Mouse (Mus musculus) midbrain, embryonic 12.5 days (tissue): ENCODE measurements around the gene Gtf2f2. TPM values are rescaled to one million over a fixed set of nuclear protein-coding genes. Genes with fewer than 3 reads are reported as not detected.

Experiments used
- ATAC-seq: fragments of 200-750 bp; cut with Nextera tagmentation; 2 replicates; pipeline ENCODE4 v1.8.0; 2017; ENCODE audit warnings: low read depth, moderate TSS enrichment, moderate library complexity; ENCODE audit not compliant: low FRiP score
- H3K27ac ChIP-seq: fragments of 300-500 bp; sonication (generic); replicated peaks from 2 replicates; pipeline ENCODE4 v1.5.1; 2016; ENCODE audit warnings: mild to moderate bottlenecking
- H3K27me3 ChIP-seq: fragments of 300-500 bp; sonication (generic); 2 replicates; pipeline ENCODE4 v1.6.1; 2016; ENCODE audit warnings: mild to moderate bottlenecking
- H3K36me3 ChIP-seq: fragments of 300-500 bp; sonication (generic); 2 replicates; pipeline ENCODE4 v1.6.1; 2016
- H3K4me1 ChIP-seq: fragments of 300-500 bp; sonication (generic); 2 replicates; pipeline ENCODE4 v1.6.1; 2016
- H3K4me2 ChIP-seq: fragments of 300-500 bp; sonication (generic); replicated peaks from 2 replicates; pipeline ENCODE4 v1.6.1; 2016; ENCODE audit warnings: mild to moderate bottlenecking, moderate library complexity
- H3K4me3 ChIP-seq: fragments of 300-500 bp; sonication (generic); 2 replicates; pipeline ENCODE4 v1.5.1; 2016; ENCODE audit warnings: mild to moderate bottlenecking
- H3K9ac ChIP-seq: fragments of 300-500 bp; sonication (generic); replicated peaks from 2 replicates; pipeline ENCODE4 v1.6.1; 2016; ENCODE audit warnings: mild to moderate bottlenecking, moderate library complexity
- H3K9me3 ChIP-seq: fragments of 300-500 bp; sonication (generic); 2 replicates; pipeline ENCODE4 v1.6.1; 2016; ENCODE audit warnings: mild to moderate bottlenecking
- WGBS: fragments of 180-500 bp; shearing (Covaris S2); methylation state at CpG from one replicate; pipeline ENCODE4 v1.1.7; 2016; 5-methylcytosine and 5-hydroxymethylcytosine counted together
- polyA plus RNA-seq: library from polyadenylated mRNA; unstranded; fragments of >200 nt; fragmentation: Nextera tagmentation; extraction: Ambion mirVana; gene quantifications from 2 replicates; pipeline ENCODE4 v1.2.1, GENCODE M21; 2016

The Gtf2f2 gene
- polyA plus RNA-seq, 1 experiment from 2014 or later: 48.9 TPM

DNA sequence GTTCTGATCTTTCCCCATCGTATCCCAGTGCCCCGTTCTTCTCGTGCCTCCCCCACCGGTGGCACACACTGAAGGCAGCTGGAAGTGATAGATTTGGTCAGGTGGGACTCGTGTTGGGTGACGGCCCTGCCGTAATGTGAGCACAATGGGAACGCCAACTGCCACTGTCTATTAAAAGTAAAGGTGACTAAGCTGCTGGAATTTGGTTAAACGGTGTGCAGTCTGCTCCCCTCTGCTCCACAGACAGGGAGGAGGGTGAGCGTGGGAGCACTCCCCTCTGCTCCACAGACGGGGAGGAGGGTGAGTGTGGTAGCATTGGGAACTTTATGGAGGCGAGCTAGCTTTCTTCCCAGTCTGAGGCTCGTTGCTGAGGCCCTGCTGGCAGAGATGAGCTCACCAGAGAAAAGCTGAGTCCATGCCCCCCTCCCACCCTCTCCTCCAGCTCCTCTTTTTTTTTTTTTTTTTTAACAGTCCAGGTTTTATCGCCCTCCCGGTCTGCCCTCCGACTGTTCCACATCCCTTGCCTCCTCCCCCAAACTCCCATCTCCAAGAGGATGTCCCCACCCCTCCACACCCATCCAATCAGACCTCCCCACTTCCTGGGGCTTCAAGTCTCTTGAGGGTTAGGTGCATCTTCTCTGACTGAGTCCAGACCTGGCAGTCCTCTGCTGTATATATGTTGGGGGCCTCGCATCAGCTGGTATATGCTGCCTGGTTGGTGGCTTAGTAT lies 155.2 kb downstream of the Gtf2f2 start:
- Histone ChIP-seq H3K4me2 (no peak overlapping the region), H3K9me3 (no peaks in the 10 kb centered on the region), H3K36me3 (peaks cover 19% of the 10 kb centered on the region), H3K4me3 (no peak overlapping the region), H3K4me1 (peaks cover 5% of the 10 kb centered on the region; the same call in 1 of the 2 replicates), H3K9ac (no peak overlapping the region), H3K27ac (no peak overlapping the region), H3K27me3 (no peaks in the 10 kb centered on the region)
- no peak for ATAC-seq
- WGBS: 66% methylated on average over 17 of the region's 17 CpGs

DNA sequence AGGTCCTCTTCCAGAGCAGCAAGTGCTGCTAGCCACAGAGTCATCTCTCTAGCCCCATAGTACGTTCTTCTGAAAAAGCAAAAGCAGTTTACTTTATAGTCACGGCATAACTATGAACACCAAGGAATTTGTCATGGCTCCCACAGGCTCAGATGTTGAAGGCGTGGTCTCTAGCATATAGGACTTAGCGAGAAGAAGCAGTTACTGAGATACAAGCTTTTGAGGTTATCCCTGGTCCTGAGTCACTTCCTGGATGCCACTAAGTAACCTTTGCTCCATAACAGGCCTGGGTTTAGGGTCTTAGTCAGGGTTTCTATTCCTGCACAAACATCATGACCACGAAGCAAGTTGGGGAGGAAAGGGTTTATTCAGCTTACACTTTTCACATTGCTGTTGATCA lies 158.6 kb downstream of the Gtf2f2 start:
- no peak for ATAC-seq
- Histone ChIP-seq H3K36me3 (peaks cover 50% of the 10 kb centered on the region), H3K27ac (no peak overlapping the region), H3K4me1 (peaks cover 29% of the 10 kb centered on the region), H3K9ac (no peak overlapping the region), H3K9me3 (no peaks in the 10 kb centered on the region), H3K27me3 (no peaks in the 10 kb centered on the region), H3K4me3 (no peak overlapping the region), H3K4me2 (no peak overlapping the region)
- WGBS: 95% methylated on average over 5 of the region's 5 CpGs

DNA sequence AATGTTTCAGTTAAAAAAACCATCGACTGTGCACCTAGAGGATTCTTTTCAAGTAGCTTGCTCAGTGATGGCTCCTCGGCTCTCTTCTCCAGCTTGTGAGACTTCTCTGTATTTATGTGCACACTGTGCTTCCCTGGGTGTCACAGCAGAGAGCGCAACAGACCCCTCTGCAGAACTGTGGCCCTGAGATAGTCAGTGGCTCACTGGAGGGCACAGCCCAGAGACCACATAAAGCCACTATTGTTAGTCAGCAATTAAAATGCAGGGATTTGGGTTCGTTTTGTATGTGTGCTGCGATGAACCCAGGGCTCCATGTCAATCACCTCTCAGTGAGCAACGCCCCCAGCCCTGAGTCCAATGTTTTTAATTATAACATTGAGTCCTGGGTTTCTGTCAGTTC lies 159.8 kb downstream of the Gtf2f2 start:
- 38% methylated on average over 6 of the region's 6 CpGs for WGBS
- Histone ChIP-seq H3K27ac (peak overlapping the region; percentile 39; the same call in 1 of the 2 replicates), H3K4me2 (no peak overlapping the region), H3K4me3 (no peak overlapping the region), H3K36me3 (peaks cover 55% of the 10 kb centered on the region), H3K9me3 (no peaks in the 10 kb centered on the region), H3K27me3 (no peaks in the 10 kb centered on the region), H3K9ac (no peak overlapping the region), H3K4me1 (peaks cover 34% of the 10 kb centered on the region)
- ATAC-seq: peak; percentile 76; the same call in 1 of the 2 replicates

DNA sequence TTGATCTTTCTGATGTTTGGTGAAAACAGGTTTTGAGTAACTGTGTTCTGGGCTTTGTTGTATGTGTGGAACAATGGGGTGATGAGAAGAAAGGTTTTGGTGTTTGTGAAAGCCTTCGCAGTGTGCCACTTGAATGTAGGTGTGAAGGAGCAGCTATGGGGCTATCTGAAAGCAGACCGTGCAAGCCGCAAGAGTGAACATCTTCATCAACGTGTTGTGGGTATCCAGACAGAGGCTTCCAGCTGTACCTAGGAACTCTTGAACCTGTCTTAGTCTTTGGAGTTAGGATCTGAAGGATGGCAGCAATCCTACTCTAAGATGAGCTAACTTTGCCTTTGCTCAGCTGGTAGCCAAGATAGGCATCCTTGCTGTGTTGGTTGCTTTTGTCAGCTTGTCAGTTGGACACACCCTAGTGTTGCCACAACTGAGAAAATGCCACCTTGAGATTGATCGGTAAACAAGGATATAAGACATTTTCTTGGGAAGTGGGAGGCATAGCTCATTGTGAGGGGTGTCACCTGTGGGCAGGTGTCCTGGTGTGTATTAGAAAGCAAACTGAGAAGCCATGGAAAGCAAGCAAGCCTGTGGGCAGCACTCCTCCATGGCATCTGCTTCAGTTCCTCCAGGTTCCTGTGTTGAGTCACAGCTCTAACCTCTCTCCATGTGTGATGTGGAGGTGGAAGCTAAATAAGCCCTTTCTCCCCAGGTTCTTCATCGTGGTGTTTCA lies 160.7 kb downstream of the Gtf2f2 start:
- H3K9me3 ChIP-seq: no peaks in the 10 kb centered on the region
- H3K9ac ChIP-seq: no peak overlapping the region
- peaks cover 55% of the 10 kb centered on the region for H3K36me3 ChIP-seq
- 94% methylated on average over 6 of the region's 6 CpGs for WGBS
- peaks cover 34% of the 10 kb centered on the region for H3K4me1 ChIP-seq
- H3K27ac ChIP-seq: no peak overlapping the region
- no peak for ATAC-seq
- H3K4me3 ChIP-seq: no peak overlapping the region
- H3K27me3 ChIP-seq: no peaks in the 10 kb centered on the region
- no peak overlapping the region for H3K4me2 ChIP-seq

DNA sequence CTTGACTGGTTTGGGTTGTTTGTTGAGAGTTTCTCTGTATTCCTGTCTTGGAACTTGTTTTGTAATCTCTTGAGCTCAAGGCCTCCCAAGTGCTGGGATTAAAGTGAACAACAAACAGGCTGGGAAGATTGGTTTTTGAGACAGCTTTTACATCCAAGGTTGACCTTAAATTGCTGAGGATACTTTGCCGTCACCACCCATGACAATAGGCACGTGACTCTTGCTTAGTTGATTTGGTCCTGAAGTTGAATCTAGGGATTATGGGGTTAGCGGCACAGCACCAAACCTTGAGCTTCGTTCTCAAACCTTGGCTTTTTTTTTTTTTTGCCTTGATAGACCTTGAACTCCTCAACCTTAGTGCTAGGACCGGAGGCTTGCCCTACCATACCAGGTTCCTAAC lies 161.4 kb downstream of the Gtf2f2 start:
- H3K27ac ChIP-seq: no peak overlapping the region
- WGBS: 77% methylated on average over 5 of the region's 5 CpGs

DNA sequence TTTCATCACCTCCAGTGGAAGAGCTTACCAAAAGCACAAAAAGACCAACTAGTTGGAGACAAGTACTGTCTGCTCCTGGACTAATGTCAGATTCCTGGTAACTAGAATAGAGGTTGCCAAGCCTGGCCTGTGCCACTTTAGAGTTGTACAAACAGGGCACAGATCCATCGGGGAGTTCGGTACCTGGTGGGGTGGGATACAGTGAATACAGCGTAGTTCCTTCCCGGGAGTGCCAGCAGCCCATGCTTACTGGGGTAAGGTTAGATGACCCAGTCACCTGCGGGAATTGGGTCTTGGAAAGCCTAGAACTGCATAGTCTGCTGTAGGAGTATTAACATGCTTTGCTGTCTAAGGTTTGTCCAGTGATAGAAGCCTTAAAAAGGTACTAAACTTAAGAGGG lies 162.2 kb downstream of the Gtf2f2 start:
- WGBS: 91% methylated on average over 5 of the region's 5 CpGs
- H3K36me3 ChIP-seq: peaks cover 50% of the 10 kb centered on the region
- no peak for ATAC-seq
- no peak overlapping the region for H3K27ac ChIP-seq
- peaks cover 37% of the 10 kb centered on the region for H3K4me1 ChIP-seq
- H3K4me3 ChIP-seq: no peak overlapping the region
- no peaks in the 10 kb centered on the region for H3K27me3 ChIP-seq
- H3K9me3 ChIP-seq: no peaks in the 10 kb centered on the region
- H3K4me2 ChIP-seq: no peak overlapping the region
- H3K9ac ChIP-seq: no peak overlapping the region

More for the DNA sequence above, 161.4 kb downstream of the Gtf2f2 start:
- Histone ChIP-seq H3K36me3 (peaks cover 52% of the 10 kb centered on the region), H3K4me1 (peaks cover 35% of the 10 kb centered on the region), H3K9me3 (no peaks in the 10 kb centered on the region), H3K4me2 (no peak overlapping the region), H3K9ac (no peak overlapping the region), H3K4me3 (no peak overlapping the region), H3K27me3 (no peaks in the 10 kb centered on the region)
- no peak for ATAC-seq

DNA sequence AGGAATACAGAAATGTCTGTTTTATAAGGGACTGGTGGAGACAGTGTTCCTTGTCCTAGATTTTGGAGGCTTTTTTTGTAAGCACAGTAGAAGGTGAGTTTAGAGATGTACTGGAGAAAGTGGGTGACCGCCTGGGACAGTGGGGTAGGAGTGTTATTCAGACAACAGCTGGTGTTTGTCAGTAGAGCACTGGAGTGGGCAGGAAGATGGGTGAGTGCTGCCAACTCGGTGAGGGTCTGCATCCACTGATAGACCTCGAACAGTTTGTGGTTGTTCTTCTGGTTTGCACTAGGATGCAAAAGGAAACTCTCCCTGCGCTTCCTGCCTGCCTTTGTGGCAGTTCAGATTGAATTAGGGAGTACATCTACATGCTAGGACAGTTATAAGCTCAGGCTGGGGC lies 163.0 kb downstream of the Gtf2f2 start:
- Histone ChIP-seq H3K4me1 (peaks cover 37% of the 10 kb centered on the region), H3K9me3 (no peaks in the 10 kb centered on the region), H3K36me3 (peaks cover 50% of the 10 kb centered on the region)

More for the DNA sequence above, 163.0 kb downstream of the Gtf2f2 start:
- Histone ChIP-seq H3K4me2 (no peak overlapping the region), H3K27me3 (no peaks in the 10 kb centered on the region), H3K4me3 (no peak overlapping the region), H3K27ac (no peak overlapping the region), H3K9ac (no peak overlapping the region)
- 91% methylated on average over 4 of the region's 4 CpGs for WGBS
- ATAC-seq: no peak

Other genes with a start within 250 kb of the Gtf2f2 start
- 7.5 and 8.3 TPM in 2 replicates for gene Slc25a30, start 223.8 kb downstream of the Gtf2f2 start, polyA plus RNA-seq
- gene Tpt1, start 165.8 kb downstream of the Gtf2f2 start, polyA plus RNA-seq: 921 and 956 TPM in 2 replicates
- gene Kctd4, start 55.9 kb downstream of the Gtf2f2 start, polyA plus RNA-seq: 2.2 and 2.8 TPM in 2 replicates
- gene Gpalpp1, start 99.9 kb upstream of the Gtf2f2 start, polyA plus RNA-seq: 19.2 and 21.2 TPM in 2 replicates
- 16.3 and 17.7 TPM in 2 replicates for gene Nufip1, start 100.0 kb upstream of the Gtf2f2 start, polyA plus RNA-seq